Mouse (Mus musculus) left cerebral cortex, adult 9 months (tissue): ENCODE results near the gene 1700013G24Rik.

Experiments used
- DNase-seq, 2 experiments: peaks; one replicate each; pipeline ENCODE4 v3.0.0; 2022; ENCODE audit warnings: low spot score in 2 of 2

1700013G24Rik gene

GRCm38 (mm10) chr4:137495501-137496100 is 42.5 kb downstream of the 1700013G24Rik start:
- no peak for DNase-seq

GRCm38 (mm10) chr4:137497367-137497766 is 44.3 kb downstream of the 1700013G24Rik start:
- no peak for DNase-seq

GRCm38 (mm10) chr4:137497892-137498722 is 45.0 kb downstream of the 1700013G24Rik start:
- no peak for DNase-seq

GRCm38 (mm10) chr4:137498882-137499583 is 45.9 kb downstream of the 1700013G24Rik start:
- DNase-seq, result no peak

GRCm38 (mm10) chr4:137500149-137500548 is 47.1 kb downstream of the 1700013G24Rik start:
- no peak for DNase-seq

- no peak for DNase-seq
These were observed 47.9 kb downstream of the 1700013G24Rik start for GRCm38 (mm10) chr4:137500953-137501352.

- no peak for DNase-seq
These were observed 49.1 kb downstream of the 1700013G24Rik start for GRCm38 (mm10) chr4:137502183-137502582.

GRCm38 (mm10) chr4:137502801-137503200 is 49.7 kb downstream of the 1700013G24Rik start:
- no peak for DNase-seq

- DNase-seq, result peak; percentile 22 to 29
These were observed 50.5 kb downstream of the 1700013G24Rik start for GRCm38 (mm10) chr4:137503509-137503971.
